Mouse (Mus musculus) embryonic fibroblast, embryonic 13.5 days (primary cell): ENCODE results near the gene Troap.

Source experiments
- CTCF ChIP-seq: IDR thresholded peaks from 2 replicates; pipeline ENCODE4 v1.5.1; 2011; ENCODE audit warnings: mild to moderate bottlenecking, control low read depth, low read length, moderate library complexity, borderline replicate concordance; ENCODE audit not compliant: insufficient read depth
- POLR2A ChIP-seq: IDR thresholded peaks from 2 replicates; pipeline ENCODE4 v1.6.1; 2011; ENCODE audit warnings: low read depth, mild to moderate bottlenecking, control low read depth, low read length, moderate library complexity

DNA sequence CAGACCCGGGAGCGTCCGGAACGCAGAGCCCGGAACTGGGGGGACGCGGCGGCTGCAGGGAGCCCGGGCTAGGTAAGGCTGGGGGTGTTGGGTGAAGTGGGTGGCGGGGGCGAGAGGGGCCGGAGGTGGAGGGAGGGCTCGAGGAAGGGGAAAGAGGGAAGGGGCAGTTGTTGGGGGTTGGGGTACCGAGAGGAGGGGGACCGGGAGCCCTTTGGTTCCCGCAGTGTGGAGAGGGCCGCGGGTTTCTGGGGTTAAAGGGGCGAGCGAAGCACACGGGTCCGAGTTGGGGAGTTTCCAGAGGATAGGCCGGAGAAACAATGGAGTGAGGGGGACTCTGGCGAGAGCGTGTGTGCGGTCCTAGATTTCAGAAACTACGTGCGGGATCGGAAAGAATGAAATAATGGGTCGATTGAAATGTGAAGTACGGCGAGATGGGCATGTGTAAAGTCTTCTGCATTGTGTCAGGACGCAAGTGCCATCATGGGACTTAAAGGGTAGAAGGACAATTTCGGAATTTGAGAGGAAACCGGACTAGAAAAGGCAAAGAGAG, 52.5 kb downstream of the Troap start:
- no peak for TF ChIP-seq POLR2A
- no peak for TF ChIP-seq CTCF
